Mouse (Mus musculus) right cerebral cortex, postnatal 10 days (tissue): ENCODE measurements at regions not wholly inside any gene's neighbourhood (a gene's known extent, or its start where the extent isn't known, plus 50 kb on each side); places are given as distances from the start of the nearest gene placed in this dataset.

ENCODE experiments used
- DNase-seq, 2 experiments: peaks; one replicate each; pipeline ENCODE4 v3.0.0; 2021; ENCODE audit warnings: low spot score in 2 of 2

DNA sequence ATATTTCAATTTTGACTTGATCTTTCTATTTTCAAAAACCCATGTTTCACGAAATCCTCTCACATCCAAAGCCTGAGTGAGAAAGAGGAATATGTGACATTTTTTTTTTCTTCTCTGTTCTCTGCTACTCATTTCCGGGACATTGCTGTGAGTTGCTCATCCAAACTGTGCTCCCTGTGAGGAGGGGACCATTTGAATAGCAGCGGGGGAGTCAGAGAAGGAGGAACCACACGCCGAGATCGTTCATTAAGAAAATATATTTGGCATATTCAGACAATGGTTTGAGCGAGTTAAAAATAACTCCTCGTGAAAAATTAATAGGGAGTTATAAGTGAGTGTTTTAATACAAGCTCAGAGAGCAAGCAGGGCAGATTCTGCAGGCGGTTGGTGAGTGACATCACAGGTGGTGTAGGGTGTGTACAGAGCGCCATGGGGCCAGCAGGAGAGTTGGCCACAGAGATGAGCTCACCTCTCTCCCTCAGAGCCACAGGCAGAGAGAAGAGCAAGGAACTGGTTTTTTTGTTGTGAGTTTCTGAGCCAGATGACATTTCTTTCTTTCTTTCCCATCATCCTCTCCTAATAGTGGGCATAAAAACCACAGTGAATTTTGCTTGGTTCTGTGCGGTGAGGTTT, 54.4 kb upstream of the Calcoco1 start:
- DNase-seq: peak in 1 of 2 experiments; percentile 43

DNA sequence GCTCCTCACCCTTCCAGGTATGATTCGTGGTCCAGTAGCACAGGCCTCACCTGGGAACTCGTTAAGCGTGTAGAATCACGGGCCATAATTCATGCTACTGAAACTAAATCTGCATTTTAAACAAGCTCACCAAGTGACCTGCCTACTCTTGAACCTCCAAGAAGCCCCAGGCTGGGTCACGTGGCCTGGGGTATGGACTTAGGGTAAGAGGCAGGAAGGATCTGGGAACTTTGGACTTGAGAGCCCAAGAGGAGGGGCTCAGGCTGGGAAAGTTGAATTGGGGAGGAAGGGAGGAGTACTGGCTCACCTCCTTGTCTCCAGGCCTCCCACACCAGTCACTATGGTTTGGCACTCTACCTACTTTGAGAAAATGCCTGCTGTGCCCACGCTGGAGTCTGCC, 58.6 kb upstream of the Calcoco1 start:
- no peak for DNase-seq

DNA sequence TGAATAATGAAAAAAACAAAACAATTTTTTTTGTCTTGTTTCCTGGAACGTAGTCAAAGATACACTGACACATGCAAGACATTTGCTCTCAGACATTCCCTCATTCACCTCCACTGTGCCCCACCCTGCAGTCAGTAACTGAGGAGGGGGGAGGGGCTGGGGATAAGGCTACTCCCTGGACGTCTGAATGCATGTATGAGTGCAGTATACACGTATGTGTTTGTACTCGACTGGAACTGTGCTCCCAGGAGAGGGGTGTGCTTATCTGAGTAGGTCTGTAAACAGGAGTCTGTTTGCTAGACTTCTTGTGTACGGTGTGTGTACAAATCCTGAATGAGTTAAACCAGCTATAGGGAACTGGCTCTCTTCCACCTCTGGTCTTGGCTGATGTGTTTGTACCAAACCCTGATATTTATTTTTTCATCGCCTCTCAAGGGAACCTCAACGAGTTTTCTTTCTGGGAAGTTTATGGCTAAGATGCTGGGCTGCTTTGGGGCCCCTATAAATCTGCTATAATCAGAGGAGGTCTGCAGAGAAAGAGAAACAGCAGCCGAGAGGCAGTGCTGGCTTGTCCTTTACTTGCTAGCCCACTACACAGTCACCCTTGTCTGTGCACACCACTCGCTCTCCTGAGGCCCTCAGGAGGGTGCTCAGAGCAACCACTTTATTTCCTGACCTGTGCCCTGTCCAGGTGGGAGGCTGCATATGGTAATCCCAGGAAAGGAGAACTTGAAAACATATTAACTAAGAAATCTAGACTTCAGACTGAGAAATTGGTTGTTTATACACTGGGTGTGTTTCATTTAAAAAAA, 61.2 kb upstream of the Calcoco1 start:
- no peak for DNase-seq

DNA sequence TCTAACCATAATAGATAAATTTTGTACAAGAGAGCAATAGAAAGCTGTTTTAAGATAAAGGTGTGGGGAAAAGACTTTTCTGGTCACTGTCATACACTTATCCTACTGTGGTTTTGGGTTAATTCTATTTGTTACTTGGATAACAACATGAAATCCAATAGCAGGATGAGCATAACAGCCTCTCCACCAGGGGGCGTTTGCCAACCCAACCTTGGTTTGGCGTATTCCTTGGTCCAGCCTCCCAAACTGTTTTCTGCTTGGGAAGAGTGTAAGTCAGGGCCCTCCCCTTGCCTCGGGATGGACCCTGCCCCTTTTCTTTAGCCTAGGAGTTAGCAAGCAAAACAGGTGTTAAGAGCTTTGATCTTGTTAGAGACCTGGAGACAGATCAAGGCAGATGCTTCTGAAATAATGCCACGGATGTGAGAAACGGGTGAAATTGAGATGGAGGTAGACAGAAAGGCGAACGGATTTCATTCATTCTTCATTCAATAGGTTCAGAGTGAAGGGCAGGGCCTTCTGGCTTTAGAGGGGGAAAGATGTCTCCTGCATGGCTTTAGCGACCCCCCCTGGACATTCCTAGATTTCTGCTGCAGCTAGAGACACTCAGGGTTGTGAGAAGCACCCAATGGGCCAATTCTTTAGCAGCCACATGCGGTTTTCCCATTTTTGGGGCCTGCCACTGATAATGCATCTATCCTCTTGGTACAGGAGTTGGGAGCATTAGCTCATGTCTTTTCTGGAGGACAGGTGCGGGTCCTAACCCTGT, 63.3 kb upstream of the Calcoco1 start:
- peak in 1 of 2 experiments; percentile 64 for DNase-seq

DNA sequence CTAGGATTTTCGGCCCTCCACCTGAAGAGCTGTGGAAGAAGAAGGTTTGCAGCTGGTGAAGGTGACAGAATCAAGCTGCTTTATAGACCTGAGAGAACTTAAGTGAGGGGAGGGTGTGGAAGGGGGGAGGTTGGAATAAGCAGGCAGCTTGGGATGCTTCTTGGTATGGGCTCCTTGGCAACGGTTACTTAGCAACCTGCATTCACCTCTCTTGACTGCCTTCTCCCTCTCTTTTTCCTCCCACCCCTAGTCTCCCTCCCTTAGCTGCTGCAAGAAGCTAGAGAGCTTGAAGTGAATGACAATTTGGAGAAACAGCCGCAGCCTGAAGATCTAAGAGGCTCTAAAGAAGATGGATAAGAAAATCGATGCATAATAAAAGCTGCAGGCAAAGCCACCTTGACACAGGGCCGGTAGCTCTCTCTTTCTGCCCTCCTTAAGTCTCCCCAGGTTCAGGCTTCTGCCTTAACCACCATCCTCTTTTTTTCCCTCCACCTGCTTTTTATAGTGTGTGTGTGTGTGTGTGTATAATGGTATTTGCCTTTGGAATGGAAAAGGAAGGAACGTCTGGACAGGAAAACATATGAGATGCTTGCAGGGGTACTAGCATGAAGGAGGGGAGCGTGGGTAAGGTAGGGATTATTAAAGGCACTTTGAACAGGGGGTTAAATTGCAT, 67.0 kb upstream of the Calcoco1 start:
- peak; percentile 87 to 96 for DNase-seq

DNA sequence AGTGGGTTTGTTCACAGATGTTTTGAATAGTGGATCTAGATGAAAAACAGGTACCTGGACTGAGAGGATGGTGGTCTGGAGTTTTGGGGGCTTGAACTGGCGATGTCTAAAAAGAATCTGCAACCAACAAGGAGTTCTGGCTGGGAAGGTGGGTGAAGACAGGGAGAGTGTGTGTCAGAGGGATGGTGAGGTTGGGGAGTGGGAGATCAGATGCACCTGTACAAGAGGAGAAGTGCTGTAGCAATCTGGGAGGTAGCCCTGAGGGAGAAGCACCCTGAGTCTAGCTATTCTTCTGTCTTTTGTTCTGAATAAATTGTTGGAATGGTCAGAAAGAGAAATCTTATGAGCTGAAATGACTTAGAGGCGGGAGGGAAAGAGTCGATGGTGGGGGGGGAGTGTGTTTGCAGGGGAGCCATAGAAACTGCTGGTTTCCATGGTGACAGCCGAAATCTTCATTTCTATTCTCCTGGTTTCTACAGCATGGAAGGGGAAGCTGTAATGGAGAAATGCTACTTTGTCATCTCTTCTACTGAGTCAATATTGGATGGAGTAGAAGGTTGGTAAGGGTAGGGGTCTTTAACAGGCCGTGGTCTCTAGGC, 75.1 kb upstream of the Calcoco1 start:
- DNase-seq: peak; percentile 74 to 83

DNA sequence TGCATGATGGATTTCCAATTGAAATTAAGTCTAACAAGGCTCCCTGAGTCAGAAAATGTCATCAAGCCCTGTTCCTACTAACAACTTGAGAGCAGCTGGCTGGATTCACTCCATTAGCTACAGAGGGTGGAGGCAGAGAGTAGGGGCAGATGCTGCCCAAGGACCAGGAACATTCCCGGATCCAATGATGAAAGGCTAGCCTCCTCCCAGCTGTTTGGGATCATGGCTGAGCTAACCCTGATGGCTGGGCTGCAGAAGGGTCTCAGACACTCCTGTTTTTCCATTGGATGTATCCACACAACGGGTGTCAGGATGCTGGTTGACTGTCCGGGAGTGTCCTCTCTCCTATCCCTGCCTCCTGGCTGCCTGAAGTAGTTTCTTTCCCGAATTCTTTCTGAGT, 78.1 kb upstream of the Calcoco1 start:
- DNase-seq: no peak

DNA sequence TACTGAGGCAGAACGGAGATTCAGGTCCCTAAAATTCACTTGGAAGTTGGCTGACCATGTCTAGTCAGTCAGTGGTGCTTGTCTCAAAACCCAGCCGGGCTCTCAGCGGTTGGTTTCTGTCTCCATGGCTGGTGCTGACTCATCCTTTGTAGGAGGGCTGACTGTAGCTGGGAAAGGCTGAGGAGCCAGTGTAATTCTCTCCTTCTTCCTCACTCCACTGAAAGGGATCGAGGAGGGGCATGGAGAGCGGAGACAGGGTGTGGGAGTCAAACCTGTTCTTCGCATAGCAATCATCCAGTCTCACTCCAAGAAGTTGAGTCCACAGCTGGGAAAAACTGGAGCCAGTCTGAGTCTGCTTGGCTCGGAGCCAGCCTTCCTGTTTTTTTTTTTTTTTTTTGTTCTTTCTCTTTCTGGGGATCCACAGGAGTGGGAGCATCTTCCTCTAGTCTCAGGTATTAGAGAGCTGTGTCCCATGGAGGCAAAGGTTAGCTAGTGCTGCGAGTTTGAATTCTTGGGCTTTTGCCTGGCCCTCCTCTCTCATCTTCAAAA, 80.4 kb upstream of the Calcoco1 start:
- peak; percentile 42 to 56 for DNase-seq

DNA sequence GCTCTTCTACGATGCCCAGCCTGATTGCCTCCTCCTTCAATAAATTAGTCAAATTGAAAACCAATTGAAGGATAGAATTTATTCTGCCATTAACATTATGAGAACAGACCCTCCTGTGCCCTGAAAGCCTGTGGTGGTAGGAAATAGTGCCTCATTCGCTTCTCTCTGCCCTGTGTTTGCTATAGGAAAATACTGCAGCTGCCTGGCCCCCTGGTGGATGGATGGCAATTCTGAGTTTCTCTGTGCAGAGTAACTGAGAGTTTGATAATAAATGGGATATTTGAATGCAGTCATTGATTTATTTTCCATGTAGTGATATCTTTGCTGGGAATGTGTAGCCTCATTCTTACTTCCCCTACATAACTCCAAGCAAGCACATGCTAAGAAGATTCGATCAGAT, 85.4 kb upstream of the Calcoco1 start:
- peak; percentile 65 to 78 for DNase-seq

DNA sequence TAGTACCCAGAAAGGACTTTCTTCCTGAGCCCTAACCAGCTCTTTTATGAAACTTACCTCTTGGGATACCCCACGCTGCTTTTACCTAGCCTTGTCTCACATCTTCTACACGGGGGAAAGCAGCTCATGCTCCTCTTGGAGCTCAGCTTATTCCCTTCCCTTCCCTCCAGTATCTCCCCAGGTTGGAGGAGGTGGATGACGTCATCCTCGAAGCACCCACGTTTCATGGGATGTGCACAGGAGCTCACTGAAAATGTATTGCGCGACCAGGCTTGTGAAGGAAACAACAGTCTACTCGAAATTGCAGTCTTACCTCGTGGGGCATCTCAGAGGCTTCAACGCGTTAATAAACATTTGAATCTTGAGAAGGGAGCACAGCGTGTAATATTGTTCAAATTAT, 97.2 kb upstream of the Calcoco1 start:
- no peak for DNase-seq

DNA sequence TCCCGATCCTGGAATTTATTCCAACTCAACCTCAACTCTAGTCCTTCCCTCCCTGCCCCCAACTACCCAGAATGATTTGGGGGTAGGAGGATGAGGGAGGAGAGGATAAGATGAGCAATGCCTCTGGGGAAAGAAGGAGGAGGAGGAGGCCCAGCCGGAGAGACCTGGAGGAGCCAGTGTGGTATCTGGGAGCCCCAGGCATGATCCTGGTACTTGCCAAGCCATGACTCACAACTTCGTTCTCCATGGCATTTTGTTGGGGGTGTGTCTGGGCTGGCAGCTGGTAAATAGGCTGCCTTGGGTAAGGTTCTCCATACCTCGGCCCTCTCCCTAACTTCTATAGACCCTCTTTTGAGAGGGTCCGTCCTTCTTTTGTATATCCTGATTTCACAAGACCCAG, 81.2 kb upstream of the Hoxc13 start:
- no peak for DNase-seq

DNA sequence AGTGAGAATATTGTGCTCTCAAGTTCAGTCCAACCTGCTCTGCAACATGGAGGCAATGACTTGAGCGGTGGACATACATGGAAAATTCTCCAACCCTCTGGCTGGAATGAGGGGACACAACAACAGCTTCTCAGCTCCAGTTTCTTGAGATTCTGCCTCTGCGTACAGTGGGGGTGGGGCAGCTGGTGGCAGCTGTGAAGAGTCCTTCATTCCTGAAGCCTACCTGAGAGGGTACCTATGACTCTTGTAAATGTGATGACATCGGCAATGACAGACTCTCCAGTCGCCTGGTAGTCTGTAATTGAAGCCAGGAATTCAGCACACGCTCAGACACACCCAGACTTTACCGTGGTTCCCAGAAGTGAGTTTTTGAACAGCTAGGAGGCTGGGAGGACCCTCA, 58.5 kb upstream of the Hoxc13 start:
- no peak for DNase-seq

DNA sequence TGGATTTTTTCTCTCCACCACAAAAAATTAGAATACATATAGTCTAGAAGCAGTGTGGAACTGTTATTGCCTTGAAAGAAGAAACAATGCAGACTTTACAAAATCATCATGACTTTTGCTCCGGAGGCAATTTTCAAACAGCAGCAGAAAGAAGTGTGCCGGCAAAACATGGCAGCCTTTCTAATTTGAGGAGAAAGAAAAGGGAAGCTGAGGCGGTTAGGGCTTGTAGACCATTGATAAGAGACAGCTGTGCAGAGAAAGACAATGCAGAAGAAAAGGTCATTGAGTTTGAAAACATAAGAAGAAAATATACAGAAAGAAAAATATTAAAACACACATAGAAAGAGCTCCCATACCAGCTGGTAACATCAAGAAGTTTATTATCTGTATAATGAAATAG, 54.1 kb upstream of the Hoxc13 start:
- DNase-seq: no peak
